Mouse (Mus musculus): Measurements from ENCODE around the gene Kdm1a.

Kdm1a gene

GRCm38 (mm10) chr4:136602568-136602967, at the start of gene Kdm1a:
Kdm1a (minus strand) TSS chr4:136602723.
- peak; percentile 95 to 99 for DNase-seq

GRCm38 (mm10) chr4:136651882-136652527, 49.5 kb upstream of the Kdm1a start:
- DNase-seq, result no peak

DNA sequence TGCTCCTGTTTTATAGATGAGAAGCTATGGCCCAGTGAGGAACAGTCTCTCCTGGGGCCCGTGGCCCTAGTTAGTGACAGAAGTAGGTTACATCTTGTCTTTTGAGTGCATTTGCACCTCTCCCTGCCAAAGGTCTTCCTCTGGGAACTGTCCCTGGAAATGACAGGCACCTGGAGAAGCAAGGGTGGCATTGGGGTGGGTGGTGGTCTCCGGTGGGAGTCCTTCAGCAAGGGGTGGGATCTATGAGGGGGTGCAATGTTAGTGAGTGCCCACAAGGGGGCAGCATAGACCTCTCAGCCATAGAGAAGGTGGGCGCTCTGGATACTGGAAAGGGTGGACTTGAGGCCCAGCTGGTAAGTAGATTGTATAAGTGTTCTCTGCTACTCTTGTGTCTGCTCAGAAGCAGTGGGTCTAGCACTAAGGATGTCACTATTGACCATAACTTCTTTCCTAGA, 48.9 kb upstream of the Kdm1a start:
- peak; percentile 1 to 38 for DNase-seq

DNA sequence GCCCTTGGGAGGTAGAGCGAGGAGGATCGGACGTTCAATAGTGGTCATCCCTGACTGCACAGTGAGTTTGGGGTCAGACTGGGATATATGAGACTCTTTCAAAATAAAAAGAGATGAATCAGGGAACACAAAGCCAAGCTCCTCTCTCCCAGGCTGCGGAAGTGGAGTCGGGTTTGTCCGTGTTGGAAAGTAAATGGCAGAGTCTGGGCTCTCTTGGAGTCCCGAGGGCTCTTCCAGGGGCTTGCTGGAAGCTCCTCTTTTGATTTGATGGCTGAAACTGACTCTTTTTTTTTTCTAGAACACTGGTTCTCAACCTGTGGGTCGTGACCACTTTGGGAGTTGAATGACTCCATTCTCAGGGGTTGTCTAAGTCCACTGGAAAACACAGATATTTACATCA, 47.7 kb upstream of the Kdm1a start:
- no peak for DNase-seq

- no peak for DNase-seq
Observed at GRCm38 (mm10) chr4:136649480-136650196, 47.1 kb upstream of the Kdm1a start.

- peak; percentile 70 to 91 for DNase-seq
Observed at GRCm38 (mm10) chr4:136648922-136649479, 46.5 kb upstream of the Kdm1a start.

- no peak for DNase-seq
Observed at GRCm38 (mm10) chr4:136638890-136639289, 36.4 kb upstream of the Kdm1a start.

GRCm38 (mm10) chr4:136638230-136638750, 35.8 kb upstream of the Kdm1a start:
- no peak for DNase-seq

- DNase-seq, result peak in 1 of 2 experiments; percentile 6
Observed at GRCm38 (mm10) chr4:136637563-136638229, 35.2 kb upstream of the Kdm1a start.

DNA sequence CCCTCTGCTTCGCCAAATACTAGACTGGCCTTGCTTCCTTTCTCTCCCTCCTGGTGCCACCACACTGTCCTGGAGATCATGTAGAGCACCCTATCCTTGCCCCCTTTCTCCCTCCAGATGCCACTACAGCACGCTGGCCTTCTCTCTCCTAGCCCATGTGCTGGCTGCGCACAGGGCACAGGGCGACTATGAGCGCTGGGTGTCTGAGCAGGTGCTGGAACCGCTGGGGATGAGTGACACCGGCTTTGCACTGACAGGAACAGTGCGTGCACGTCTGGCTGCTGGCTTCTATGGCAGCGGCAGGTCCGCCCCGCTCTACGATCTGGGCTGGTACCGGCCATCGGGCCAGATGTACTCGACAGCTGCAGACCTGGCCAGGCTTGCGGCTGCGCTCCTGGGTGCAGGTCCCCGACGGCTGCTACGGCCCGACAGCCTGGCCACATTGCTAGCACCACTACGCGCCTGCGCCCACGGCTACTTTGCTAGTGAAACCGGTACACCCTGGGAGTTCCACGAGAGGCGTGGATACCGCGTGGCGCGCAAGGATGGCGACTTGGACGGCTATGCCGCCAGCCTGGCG, 34.5 kb upstream of the Kdm1a start:
- no peak for DNase-seq

GRCm38 (mm10) chr4:136636511-136636910, 34.0 kb upstream of the Kdm1a start:
- no peak for DNase-seq

DNA sequence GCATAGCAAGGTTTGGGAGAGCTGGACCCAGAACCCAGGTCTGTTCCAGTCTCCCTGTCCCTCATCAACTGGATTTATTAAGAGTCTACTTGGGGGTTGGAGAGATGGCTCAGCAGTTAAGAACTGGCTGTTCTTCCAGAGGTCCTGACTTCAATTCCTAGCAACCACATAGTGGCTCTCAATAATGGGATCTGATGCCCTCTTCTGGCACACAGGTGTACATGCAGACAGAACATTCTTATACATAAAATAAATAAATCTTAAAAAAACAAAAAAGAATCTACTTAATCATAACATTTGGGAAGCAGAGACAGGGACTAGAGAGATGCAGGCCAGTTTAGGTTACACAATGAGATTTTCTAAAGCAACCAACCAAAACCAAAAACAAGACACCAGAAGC, 33.5 kb upstream of the Kdm1a start:
- DNase-seq, result no peak

- DNase-seq, result peak; percentile 17 to 60
Observed at GRCm38 (mm10) chr4:136631237-136631994, 28.9 kb upstream of the Kdm1a start.

GRCm38 (mm10) chr4:136626590-136626989, 24.1 kb upstream of the Kdm1a start:
- no peak for DNase-seq

- no peak for DNase-seq
Observed at GRCm38 (mm10) chr4:136622388-136622787, 19.9 kb upstream of the Kdm1a start, which contains the start of gene Lactbl1. Lactbl1 (plus strand) TSS chr4:136622621.

- no peak for DNase-seq
Observed at GRCm38 (mm10) chr4:136621956-136622355, 19.4 kb upstream of the Kdm1a start.

DNA sequence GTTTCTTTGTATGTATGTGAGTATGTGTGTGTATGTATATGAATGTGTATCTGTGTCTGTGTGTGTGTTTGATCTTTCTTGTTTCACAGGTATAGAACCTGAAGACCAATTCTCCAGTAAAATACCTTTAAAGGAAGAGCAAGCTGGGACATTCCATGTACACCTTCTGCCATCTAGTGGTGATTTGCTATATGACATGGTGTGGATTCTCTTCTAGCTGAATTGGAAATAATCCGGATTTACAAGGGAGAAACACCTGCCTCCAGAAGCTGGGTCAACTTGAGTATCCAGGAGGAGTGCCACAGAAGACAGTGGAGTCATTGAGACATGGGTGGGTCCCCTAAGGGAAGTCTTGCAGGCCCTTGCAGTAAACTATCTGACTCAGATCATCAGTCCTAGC, 18.8 kb upstream of the Kdm1a start:
- DNase-seq, result peak; percentile 50 to 53

- DNase-seq, result no peak
Observed at GRCm38 (mm10) chr4:136613657-136614056, 11.1 kb upstream of the Kdm1a start.

DNA sequence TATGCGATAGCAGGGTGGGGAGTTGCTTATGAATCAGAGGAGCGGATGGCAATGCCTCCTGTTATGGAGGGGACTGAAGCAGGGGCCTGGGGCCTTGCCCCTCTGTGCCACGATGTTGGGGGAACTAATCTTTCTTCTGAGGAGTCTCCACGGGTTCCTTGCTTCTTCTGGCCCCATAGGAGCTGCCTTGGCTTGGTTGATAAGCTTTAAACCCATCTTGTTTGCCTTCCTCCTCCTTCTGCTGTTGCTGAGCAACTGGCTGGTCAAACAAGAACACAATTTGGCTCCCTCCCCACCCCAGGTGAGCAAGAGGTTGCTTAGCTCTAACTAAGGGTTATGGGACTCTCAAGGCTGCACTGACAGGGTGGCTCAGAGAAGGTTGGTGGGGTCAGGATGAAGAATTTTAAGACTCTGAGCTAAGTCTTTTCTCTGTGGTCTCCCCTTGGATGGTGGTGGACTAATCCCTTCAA, 7.9 kb upstream of the Kdm1a start, which contains the start of gene Tex46:
Tex46 (plus strand) TSS at position 51 of the 470 bp plus-strand sequence.
- no peak for DNase-seq

DNA sequence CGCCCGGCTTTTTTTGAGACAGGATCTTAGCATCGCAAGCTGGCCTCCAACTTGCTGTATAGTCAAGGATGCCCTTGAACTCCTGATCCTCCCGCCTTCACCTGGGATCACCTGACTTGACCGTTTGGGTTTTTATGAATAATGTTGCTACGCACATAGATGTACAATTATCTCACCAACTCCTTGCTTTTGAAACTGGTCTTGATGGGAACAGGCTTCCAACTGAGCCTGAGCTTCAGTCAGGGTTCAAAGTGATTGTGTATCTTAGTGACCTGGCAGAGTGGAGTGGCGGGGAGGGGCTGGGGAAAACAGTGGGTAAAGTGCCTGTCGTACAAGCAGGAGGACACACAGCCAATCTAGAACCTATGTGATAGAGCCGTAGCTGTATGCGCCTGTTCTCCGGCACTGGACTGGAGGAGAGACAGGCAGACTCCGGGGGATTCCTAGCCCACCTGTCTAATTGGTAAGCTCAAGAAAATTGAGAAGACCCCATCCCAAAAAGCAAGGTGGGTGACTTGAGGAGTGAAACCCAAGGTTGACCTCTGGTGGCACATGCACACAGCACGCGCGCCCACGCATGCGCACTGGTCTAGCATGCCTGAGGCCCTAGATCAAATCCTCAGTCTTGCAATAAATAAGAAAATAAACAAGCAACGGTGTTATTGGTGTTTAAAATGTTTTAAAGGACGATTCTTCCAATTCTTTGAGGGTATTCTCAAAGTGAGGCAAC, 3.4 kb upstream of the Kdm1a start:
- no peak for DNase-seq

- peak; percentile 14 to 57 for DNase-seq
Observed at GRCm38 (mm10) chr4:136602018-136602554, 437 bp downstream of the Kdm1a start.
